Mouse (Mus musculus): ENCODE data around the gene Ifit1bl1.

Gene Ifit1bl1

GRCm38 (mm10) chr19:34546211-34546610 is 55.5 kb downstream of the Ifit1bl1 start:
- DNase-seq (ENCODE audit: low spot score in 2 of 2): no peak

Measured in frontal cortex, postnatal 36 days (tissue).